Mouse (Mus musculus) cerebellum, postnatal 10 days (tissue): ENCODE results near the gene Fam216a.

Experiments used
- DNase-seq, 2 experiments: peaks; one replicate each; pipeline ENCODE4 v3.0.0; 2021; ENCODE audit warnings: mixed read lengths in 2 of 2

Fam216a gene

GRCm38 (mm10) chr5:122390671-122391070 is 18.5 kb upstream of the Fam216a start:
- no peak for DNase-seq

GRCm38 (mm10) chr5:122390006-122390405 is 17.8 kb upstream of the Fam216a start:
- DNase-seq, result peak in 1 of 2 experiments; percentile 54

- DNase-seq, result peak; percentile 88 to 93
These were observed 7.4 kb upstream of the Fam216a start for GRCm38 (mm10) chr5:122379374-122380155.

GRCm38 (mm10) chr5:122378171-122378570 is 6.0 kb upstream of the Fam216a start:
- peak in 1 of 2 experiments; percentile 2 for DNase-seq

GRCm38 (mm10) chr5:122377101-122377833 is 5.1 kb upstream of the Fam216a start:
- no peak for DNase-seq

- peak; percentile 37 to 58 for DNase-seq
These were observed 714 bp upstream of the Fam216a start for GRCm38 (mm10) chr5:122372878-122373277.

GRCm38 (mm10) chr5:122371591-122372191 is 473 bp downstream of the Fam216a start, which contains the start of gene Gpn3:
Gene Gpn3, plus strand, starts transcription at chr5:122371876.
- peak; percentile 65 to 72 for DNase-seq

GRCm38 (mm10) chr5:122354492-122355067 is 17.6 kb downstream of the Fam216a start:
- DNase-seq, result no peak

GRCm38 (mm10) chr5:122353807-122354491 is 18.2 kb downstream of the Fam216a start, which contains the start of the genes Rad9b and Vps29:
Gene Rad9b, minus strand, starts transcription at chr5:122354233.
Gene Vps29, plus strand, starts transcription at chr5:122354369.
- peak; percentile 100 for DNase-seq

- DNase-seq, result peak; percentile 50 to 64
These were observed 26.4 kb downstream of the Fam216a start for GRCm38 (mm10) chr5:122345777-122346176.

- peak; percentile 88 to 90 for DNase-seq
These were observed 27.9 kb downstream of the Fam216a start for GRCm38 (mm10) chr5:122344260-122344659.

GRCm38 (mm10) chr5:122343768-122344167 is 28.4 kb downstream of the Fam216a start:
- no peak for DNase-seq

- no peak for DNase-seq
These were observed 29.3 kb downstream of the Fam216a start for GRCm38 (mm10) chr5:122342874-122343273.

GRCm38 (mm10) chr5:122336554-122337294 is 35.4 kb downstream of the Fam216a start:
- DNase-seq, result no peak

- no peak for DNase-seq
These were observed 37.5 kb downstream of the Fam216a start for GRCm38 (mm10) chr5:122334682-122335081.

GRCm38 (mm10) chr5:122330269-122330668 is 41.9 kb downstream of the Fam216a start:
- DNase-seq, result no peak

GRCm38 (mm10) chr5:122327283-122327682 is 44.9 kb downstream of the Fam216a start:
- DNase-seq, result no peak

- peak; percentile 38 to 40 for DNase-seq
These were observed 46.7 kb downstream of the Fam216a start for GRCm38 (mm10) chr5:122325477-122325876.

- peak; percentile 80 to 82 for DNase-seq
These were observed 47.3 kb downstream of the Fam216a start for GRCm38 (mm10) chr5:122324608-122325431.

GRCm38 (mm10) chr5:122323523-122323922 is 48.6 kb downstream of the Fam216a start:
- peak; percentile 36 to 41 for DNase-seq
